Mouse (Mus musculus): ENCODE results near the gene Tcf20. TPM values are rescaled to one million over a fixed set of nuclear protein-coding genes. Genes with fewer than 3 reads are reported as not detected.

Tcf20 gene
- total and polyA plus RNA-seq, 3 experiments: 27.0 to 47.2 (median 29.0) TPM

DNA sequence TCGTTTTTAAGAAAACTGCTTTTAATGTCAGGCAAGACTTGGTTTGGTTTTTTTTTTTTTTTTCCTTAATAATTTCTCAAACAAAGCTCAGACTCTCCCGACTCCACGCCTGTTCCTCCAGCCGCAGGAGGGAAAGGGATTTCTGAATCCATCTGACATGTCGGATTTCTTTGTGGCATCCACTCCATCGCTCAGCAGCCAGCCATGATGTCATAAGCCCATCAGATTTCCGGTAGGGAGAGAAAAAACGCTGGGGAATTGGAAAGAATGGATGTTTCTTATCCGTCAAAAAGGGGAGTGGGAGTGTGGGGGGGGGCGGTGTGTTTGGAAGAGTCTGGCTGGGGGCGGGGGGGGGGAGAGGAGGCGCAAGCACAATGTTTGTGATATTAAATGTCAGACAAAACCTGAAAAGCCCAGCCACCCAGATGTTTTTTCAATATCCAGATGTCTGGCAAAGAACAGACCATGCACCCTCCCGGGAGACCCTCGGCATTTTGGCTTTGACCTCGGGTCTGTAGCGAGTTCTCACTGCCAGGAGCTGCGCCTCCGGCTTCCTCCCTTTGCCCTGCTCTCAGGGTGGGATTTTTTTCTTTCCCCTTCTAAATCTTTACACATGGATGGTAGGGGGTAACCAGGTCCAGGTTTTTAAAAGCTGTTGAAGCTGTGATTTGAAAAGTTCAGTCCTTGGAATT lies 4.8 kb downstream of the Tcf20 start:
- H3K9me3 ChIP-seq (replicated peaks; ENCODE audit: low read length): no peaks in the 10 kb centered on the region
- dilution Hi-C loops (cut with MboI; ENCODE audit: extremely low pct_ligation_motif_present, extremely low pct_unique_long_range_greater_than_20kb, low sequenced_read_pairs): no loop called here
- H3K4me2 ChIP-seq (ENCODE audit: insufficient read depth, low read depth, poor library complexity, severe bottlenecking): no peak overlapping the region
- no peaks in the 10 kb centered on the region for H3K79me2 ChIP-seq (replicated peaks; ENCODE audit: control insufficient read depth, extremely low read depth, insufficient read depth, poor library complexity, severe bottlenecking)
- TF ChIP-seq E2F4 (IDR thresholded peaks at IDR 0.05; ENCODE audit: insufficient replicate concordance, low read depth, low read length) (no peak), ZNF384 (IDR thresholded peaks at IDR 0.05; ENCODE audit: low read depth, low read length) (no peak), ZMIZ1 (IDR thresholded peaks at IDR 0.05; ENCODE audit: low read depth, low read length) (no peak), JUN (IDR thresholded peaks at IDR 0.05; ENCODE audit: insufficient read depth, low read depth, low read length) (no peak), SIN3A (IDR thresholded peaks at IDR 0.05; ENCODE audit: low read length) (no peak), USF2 (conservative IDR thresholded peaks at IDR 0.05; ENCODE audit: low read depth, low read length) (no peak), ZC3H11A (IDR thresholded peaks at IDR 0.05; ENCODE audit: low read depth, low read length) (no peak), CTCF (conservative IDR thresholded peaks at IDR 0.05 in 1 of 2, IDR thresholded peaks at IDR 0.05 in 1 of 2; ENCODE audit: low read depth in 2 of 2, low read length in 2 of 2) (no peak), TBP (conservative IDR thresholded peaks at IDR 0.05; ENCODE audit: low read depth, low read length) (no peak)
- DNase-seq (ENCODE audit: extremely low read depth): no peak
- no peak overlapping the region for H3K4me3 ChIP-seq (replicated peaks in 1 of 3; ENCODE audit: low read depth in 2 of 3, low read length in 2 of 3, poor library complexity in 1 of 3)
- no peak overlapping the region for H3K27ac ChIP-seq (ENCODE audit: insufficient read depth, low read depth)
- in situ Hi-C loops (cut with MboI; ENCODE audit: low pct_ligation_motif_present, low pct_unique_long_range_greater_than_20kb, low sequenced_read_pairs): no loop called here
- H3K36me3 ChIP-seq (replicated peaks in 1 of 2; ENCODE audit: control insufficient read depth in 1 of 2, insufficient read depth in 1 of 2, low read length in 1 of 2): no peaks in the 10 kb centered on the region
- no peak overlapping the region for H3K9ac ChIP-seq (ENCODE audit: insufficient read depth, low read depth)
- H3K27me3 ChIP-seq (replicated peaks): peaks cover 2% of the 10 kb centered on the region
- peaks cover 0 to 60% of the 10 kb centered on the region in 2 experiments; a peak in 2 of 4 replicates for H3K4me1 ChIP-seq (ENCODE audit: control insufficient read depth in 1 of 2, insufficient read depth in 2 of 2)

DNA sequence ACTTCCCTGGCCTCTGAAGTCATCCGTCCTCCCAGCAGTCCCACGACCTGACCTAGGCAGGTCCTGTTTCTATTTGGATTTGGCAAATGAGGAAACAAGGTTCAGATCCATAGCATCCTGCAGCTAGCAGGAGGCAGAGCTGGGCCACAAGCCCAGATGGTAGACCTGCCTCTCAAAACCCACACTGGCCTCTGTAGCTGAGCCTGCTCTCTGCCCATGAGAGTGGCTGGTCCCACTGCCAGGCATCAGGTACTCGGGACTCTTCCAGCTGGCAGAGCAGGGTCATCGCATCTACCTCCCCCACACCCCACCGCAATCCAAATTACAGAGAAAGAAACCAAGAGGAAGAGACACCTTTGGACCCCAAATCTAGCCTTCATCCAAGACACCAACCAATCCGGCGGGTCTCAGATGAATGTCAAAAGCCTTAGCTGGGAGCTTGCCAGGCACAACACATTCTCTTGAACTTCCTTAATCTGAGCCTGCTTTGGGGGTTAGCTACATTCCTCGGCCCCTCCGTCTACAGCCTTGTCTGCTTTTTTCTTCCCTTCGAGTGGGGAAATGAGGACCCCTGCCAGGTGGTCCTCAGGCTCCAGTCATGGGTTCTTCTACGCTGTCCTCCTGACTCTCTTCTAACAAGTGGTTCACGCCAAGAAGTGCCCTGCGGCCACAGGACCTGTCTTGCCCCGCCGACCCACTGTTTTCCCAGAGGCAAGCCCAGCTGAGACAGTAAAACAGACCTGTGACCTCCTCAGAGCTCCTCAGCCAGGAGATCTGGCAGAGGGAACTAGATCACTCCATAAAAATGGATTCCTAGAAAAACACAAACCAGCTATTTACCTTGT lies 5.8 kb downstream of the Tcf20 start:
- no peaks in the 10 kb centered on the region for H3K79me2 ChIP-seq (replicated peaks; ENCODE audit: control insufficient read depth, extremely low read depth, insufficient read depth, poor library complexity, severe bottlenecking)
- H3K9ac ChIP-seq (ENCODE audit: insufficient read depth, low read depth): no peak overlapping the region
- in situ Hi-C loops (cut with MboI; ENCODE audit: low pct_ligation_motif_present, low pct_unique_long_range_greater_than_20kb, low sequenced_read_pairs) (no loop called here), dilution Hi-C loops (cut with MboI; ENCODE audit: extremely low pct_ligation_motif_present, extremely low pct_unique_long_range_greater_than_20kb, low sequenced_read_pairs) (no loop called here)
- no peak overlapping the region for H3K4me2 ChIP-seq (ENCODE audit: insufficient read depth, low read depth, poor library complexity, severe bottlenecking)
- H3K4me1 ChIP-seq (ENCODE audit: control insufficient read depth in 1 of 2, insufficient read depth in 2 of 2): peaks cover 0 to 64% of the 10 kb centered on the region in 2 experiments; a peak in 2 of 4 replicates
- no peaks in the 10 kb centered on the region for H3K36me3 ChIP-seq (replicated peaks in 1 of 2; ENCODE audit: control insufficient read depth in 1 of 2, insufficient read depth in 1 of 2, low read length in 1 of 2)
- H3K27me3 ChIP-seq (replicated peaks): no peaks in the 10 kb centered on the region
- H3K4me3 ChIP-seq (replicated peaks in 1 of 3; ENCODE audit: low read depth in 2 of 3, low read length in 2 of 3, poor library complexity in 1 of 3): no peak overlapping the region
- no peaks in the 10 kb centered on the region for H3K9me3 ChIP-seq (replicated peaks; ENCODE audit: low read length)
- TF ChIP-seq RCOR1 (conservative IDR thresholded peaks at IDR 0.05; ENCODE audit: low read depth, low read length): no peak
- TF ChIP-seq ELF1 (IDR thresholded peaks at IDR 0.05; ENCODE audit: low read depth, low read length): no peak
- no peak for TF ChIP-seq MAX (IDR thresholded peaks at IDR 0.05; ENCODE audit: low read length)
- DNase-seq (ENCODE audit: extremely low read depth): no peak
- H3K27ac ChIP-seq (ENCODE audit: insufficient read depth, low read depth): no peak overlapping the region

Measured in CH12.LX (cell line).